Mouse (Mus musculus) heart, adult 2 months (tissue): Measurements from ENCODE around the gene Proser3. TPM values are rescaled to one million over a fixed set of nuclear protein-coding genes. Genes with fewer than 3 reads are reported as not detected.

ENCODE experiments used
- DNase-seq, 2 experiments: peaks; one replicate each; pipeline ENCODE4 v3.0.0; 2021
- H3K27ac ChIP-seq: fragments of 200-600 bp; 2 replicates; pipeline ENCODE4 v1.8.1; 2022
- H3K27me3 ChIP-seq: fragments of 200-500 bp; 2 replicates; pipeline ENCODE4 v1.6.1; 2012; ENCODE audit warnings: mild to moderate bottlenecking, low read length, inconsistent platforms, mixed read lengths; ENCODE audit not compliant: control insufficient read depth, insufficient read depth
- H3K36me3 ChIP-seq: fragments of 200-500 bp; 2 replicates; pipeline ENCODE4 v1.6.1; 2012; ENCODE audit warnings: low read length, inconsistent platforms; ENCODE audit not compliant: control insufficient read depth, insufficient read depth
- H3K4me1 ChIP-seq: fragments of 200-500 bp; 2 replicates; pipeline ENCODE4 v1.6.1; 2011; ENCODE audit warnings: low read length; ENCODE audit not compliant: control insufficient read depth, insufficient read depth
- H3K4me3 ChIP-seq: fragments of 200-600 bp; 2 replicates; pipeline ENCODE4 v1.8.1; 2022
- H3K79me2 ChIP-seq: fragments of 200-500 bp; replicated peaks from 2 replicates; pipeline ENCODE4 v1.6.1; 2012; ENCODE audit warnings: mild to moderate bottlenecking, inconsistent platforms, low read length, moderate library complexity, mixed read lengths; ENCODE audit not compliant: control insufficient read depth, insufficient read depth
- H3K9ac ChIP-seq: fragments of 200-500 bp; 2 replicates; pipeline ENCODE4 v1.6.1; 2012; ENCODE audit warnings: low read depth, mild to moderate bottlenecking, control low read depth, inconsistent platforms, low read length, mixed read lengths
- CTCF ChIP-seq: fragments of 200-600 bp; IDR thresholded peaks from 2 replicates; pipeline ENCODE4 v1.8.1; 2022; ENCODE audit warnings: antibody characterized with exemption, mild to moderate bottlenecking, moderate library complexity
- EP300 ChIP-seq: fragments of 200-500 bp; IDR thresholded peaks from 2 replicates; pipeline ENCODE4 v1.6.1; 2011; ENCODE audit warnings: low read depth, low read length, control low read depth; ENCODE audit not compliant: insufficient read depth
- POLR2A ChIP-seq: fragments of 200-500 bp; IDR thresholded peaks from 2 replicates; pipeline ENCODE4 v1.6.1; 2011; ENCODE audit warnings: mild to moderate bottlenecking, low read depth, low read length, control low read depth; ENCODE audit not compliant: insufficient read depth
- WGBS: fragments of 180-500 bp; shearing (Covaris S2); methylation state at CpG from one replicate; pipeline ENCODE4 v1.1.7; 2018; 5-methylcytosine and 5-hydroxymethylcytosine counted together
- intact Hi-C: fragments of 180-260 bp; cut with DNase I; formaldehyde crosslinking; loops from one replicate; pipeline ENCODE4 v1.15.1; 2025
- polyA plus RNA-seq: library from polyadenylated mRNA; depleted of rRNA; stranded (reverse); fragments of >200 nt; gene quantifications from 2 replicates; pipeline ENCODE4 v1.2.3, GENCODE M21; 2012
- total RNA-seq, 2 experiments: library from RNA; stranded (reverse); gene quantifications; 2 replicates each; pipeline ENCODE4 v1.2.3; 2021

Gene Proser3
- total and polyA plus RNA-seq, 3 experiments, result 2.5 to 6.3 (median 5.8) TPM

DNA sequence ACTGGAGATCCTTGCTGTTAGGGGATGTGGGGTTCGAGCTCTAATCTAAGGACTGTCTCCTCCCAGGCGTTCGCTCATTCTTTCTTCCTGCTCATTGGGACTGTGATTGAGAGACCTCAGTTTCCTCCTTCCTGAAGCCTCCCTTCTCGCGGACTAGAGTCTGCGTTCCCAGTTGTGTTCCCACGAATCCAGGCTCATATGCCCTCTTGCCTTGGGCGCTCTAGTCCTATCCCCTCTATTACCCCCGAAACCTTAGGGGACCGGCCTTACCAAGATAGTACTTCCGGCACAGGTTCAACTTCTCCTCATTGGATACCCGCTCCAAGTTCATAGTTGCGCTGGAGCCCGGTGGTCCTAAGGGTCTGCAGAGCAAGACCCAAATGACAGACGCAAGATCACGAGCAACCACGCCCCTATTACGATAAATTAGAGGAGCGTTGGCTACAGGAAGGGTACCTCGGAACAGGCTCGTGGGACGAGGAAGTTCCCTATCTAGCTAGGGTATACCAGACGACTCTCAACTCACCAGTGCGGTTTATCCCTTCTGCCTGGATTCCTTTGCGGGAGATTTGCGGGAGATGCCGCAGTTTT lies 10.5 kb upstream of the Proser3 start:
- no peaks in the 10 kb centered on the region for H3K79me2 ChIP-seq
- peak overlapping the region; percentile 99 for H3K27ac ChIP-seq
- peaks cover 5% of the 10 kb centered on the region for H3K4me1 ChIP-seq
- DNase-seq, result no peak
- WGBS, result under 1% methylated on average over 27 of the region's 27 CpGs
- H3K4me3 ChIP-seq, result peak overlapping the region; percentile 71
- no peaks in the 10 kb centered on the region for H3K27me3 ChIP-seq
- peak overlapping the region; percentile 41 for H3K9ac ChIP-seq
- H3K36me3 ChIP-seq, result no peaks in the 10 kb centered on the region
- TF ChIP-seq POLR2A (no peak), CTCF (no peak), EP300 (no peak)
- intact Hi-C loops, result loop anchor here (1.0 kb wide), 1 partner anchor 26 kb away; the partner anchor contains the start of gene Kmt2b

GRCm38 (mm10) chr7:30560296-30560695 lies 8.2 kb upstream of the Proser3 start:
- intact Hi-C loops, result no loop called here
- Histone ChIP-seq H3K9ac (no peak overlapping the region), H3K27ac (no peak overlapping the region; the same call in 1 of the 2 replicates)

GRCm38 (mm10) chr7:30559443-30559954 lies 7.4 kb upstream of the Proser3 start, which contains the start of gene Lin37:
Gene Lin37 (minus strand): TSS chr7:30559838.
- peak within 1 kb of the TSS; percentile 86 for H3K9ac ChIP-seq
- no peaks in the 10 kb centered on the region for H3K79me2 ChIP-seq
- peak; percentile 91 to 98 for DNase-seq
- 0% methylated on average over 20 of the region's 20 CpGs for whole genome bisulfite sequencing
- TF ChIP-seq CTCF (no peak), EP300 (0 out of 2 replicates have a peak, but pooled peaks have one; percentile 41), POLR2A (peak; percentile 87)
- H3K4me1 ChIP-seq, result peaks cover 5% of the 10 kb centered on the region
- H3K4me3 ChIP-seq, result peak within 1 kb of the TSS; percentile 64
- intact Hi-C loops, result no loop called here
- H3K27ac ChIP-seq, result peak within 1 kb of the TSS; percentile 68
- H3K36me3 ChIP-seq, result no peaks in the 10 kb centered on the region
- H3K27me3 ChIP-seq, result no peaks in the 10 kb centered on the region

More at GRCm38 (mm10) chr7:30560296-30560695, 8.2 kb upstream of the Proser3 start:
- H3K27me3 ChIP-seq, result no peaks in the 10 kb centered on the region
- DNase-seq, result no peak
- no peaks in the 10 kb centered on the region for H3K79me2 ChIP-seq
- H3K4me3 ChIP-seq, result no peak overlapping the region
- H3K4me1 ChIP-seq, result peaks cover 5% of the 10 kb centered on the region
- H3K36me3 ChIP-seq, result no peaks in the 10 kb centered on the region
- TF ChIP-seq CTCF (no peak), EP300 (no peak), POLR2A (no peak)
- WGBS, result 60% methylated on average over 2 of the region's 2 CpGs

GRCm38 (mm10) chr7:30558656-30559442 lies 6.8 kb upstream of the Proser3 start:
- H3K79me2 ChIP-seq, result no peaks in the 10 kb centered on the region
- no peak for TF ChIP-seq POLR2A
- TF ChIP-seq EP300, result no peak
- TF ChIP-seq CTCF, result no peak
- intact Hi-C loops, result no loop called here
- peaks cover 4% of the 10 kb centered on the region for H3K4me1 ChIP-seq
- H3K27ac ChIP-seq, result peak overlapping the region; percentile 68
- DNase-seq, result no peak
- no peaks in the 10 kb centered on the region for H3K36me3 ChIP-seq
- H3K27me3 ChIP-seq, result no peaks in the 10 kb centered on the region
- peak overlapping the region; percentile 64 for H3K4me3 ChIP-seq
- H3K9ac ChIP-seq, result peak overlapping the region; percentile 86
- 7% methylated on average over 12 of the region's 12 CpGs for WGBS

DNA sequence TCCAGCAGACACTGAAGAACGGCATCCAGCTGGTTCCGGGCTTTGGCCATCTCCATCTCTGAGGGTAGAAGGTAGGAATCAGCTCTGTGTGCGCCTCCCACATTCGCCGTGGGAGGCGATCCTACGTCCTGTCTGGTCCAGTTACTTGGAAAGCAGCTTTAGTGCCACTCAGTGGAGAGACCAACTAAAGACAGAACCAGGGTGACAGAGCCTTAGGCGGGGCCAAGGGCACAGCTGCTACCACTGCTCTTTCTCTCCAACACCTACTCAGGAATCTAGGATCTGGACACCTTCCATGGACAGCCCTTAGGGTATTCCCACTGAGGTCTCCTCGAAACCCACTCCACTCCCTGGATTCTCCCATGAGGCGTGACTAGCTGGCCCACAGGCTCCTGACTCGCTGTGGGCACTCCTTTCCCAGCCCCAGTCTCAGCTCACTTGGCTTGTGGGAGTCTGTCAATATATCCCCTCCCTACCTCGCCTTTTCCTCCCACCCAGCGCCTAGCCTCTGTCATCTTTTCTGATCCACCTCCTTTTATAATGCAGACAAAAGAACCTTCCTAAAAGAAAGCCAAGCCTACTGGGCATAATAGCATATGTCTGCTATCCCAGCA lies 5.9 kb upstream of the Proser3 start:
- WGBS, result 67% methylated on average over 13 of the region's 13 CpGs
- H3K79me2 ChIP-seq, result no peaks in the 10 kb centered on the region
- no peaks in the 10 kb centered on the region for H3K27me3 ChIP-seq
- no peak overlapping the region for H3K4me3 ChIP-seq
- peaks cover 3% of the 10 kb centered on the region for H3K4me1 ChIP-seq
- DNase-seq, result no peak
- no peak overlapping the region for H3K9ac ChIP-seq
- H3K36me3 ChIP-seq, result no peaks in the 10 kb centered on the region
- intact Hi-C loops, result no loop called here
- peak overlapping the region; percentile 68 for H3K27ac ChIP-seq
- no peak for TF ChIP-seq POLR2A
- no peak for TF ChIP-seq CTCF
- TF ChIP-seq EP300, result no peak
